Mouse (Mus musculus) urinary bladder, adult 18-20 months (tissue): ENCODE data around the gene Fam50b.

Source experiments
- DNase-seq, 2 experiments: peaks; one replicate each; pipeline ENCODE4 v3.0.0; 2022; ENCODE audit warnings: low spot score in 2 of 2, mixed read lengths in 2 of 2

Gene Fam50b

DNA sequence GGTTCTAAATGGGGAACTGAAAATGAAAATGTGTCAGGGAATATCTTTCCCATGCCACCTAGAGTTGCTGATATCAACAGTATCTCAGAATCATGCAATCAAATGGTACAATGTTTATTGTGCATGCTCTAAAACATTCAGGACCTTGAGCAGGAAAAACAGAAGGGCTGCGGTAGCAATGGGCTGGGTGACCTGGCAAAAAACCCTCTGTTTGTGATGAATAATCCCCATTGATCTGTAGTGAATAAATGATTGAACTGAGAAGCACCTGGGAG lies 4.0 kb downstream of the Fam50b start:
- DNase-seq = no peak

DNA sequence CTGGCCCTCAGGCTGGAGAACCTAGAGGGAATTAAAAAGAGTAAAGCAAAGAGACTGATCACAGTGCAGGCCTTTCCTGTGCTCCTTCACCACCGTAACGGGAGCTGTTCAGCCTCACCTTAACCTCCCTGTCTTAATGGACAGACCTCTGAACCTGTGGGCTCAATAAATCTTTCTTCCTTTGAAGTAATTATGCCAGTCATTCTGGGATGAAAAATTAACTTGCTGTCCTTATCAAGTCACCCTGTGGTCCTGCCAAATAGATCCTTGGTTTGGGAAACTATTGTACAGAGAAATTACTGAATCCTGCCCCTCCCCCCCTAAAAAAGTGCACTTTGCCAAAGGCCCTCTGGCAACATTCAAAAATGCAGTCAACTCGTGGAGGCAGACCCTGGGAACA lies 4.4 kb downstream of the Fam50b start:
- DNase-seq = no peak

DNA sequence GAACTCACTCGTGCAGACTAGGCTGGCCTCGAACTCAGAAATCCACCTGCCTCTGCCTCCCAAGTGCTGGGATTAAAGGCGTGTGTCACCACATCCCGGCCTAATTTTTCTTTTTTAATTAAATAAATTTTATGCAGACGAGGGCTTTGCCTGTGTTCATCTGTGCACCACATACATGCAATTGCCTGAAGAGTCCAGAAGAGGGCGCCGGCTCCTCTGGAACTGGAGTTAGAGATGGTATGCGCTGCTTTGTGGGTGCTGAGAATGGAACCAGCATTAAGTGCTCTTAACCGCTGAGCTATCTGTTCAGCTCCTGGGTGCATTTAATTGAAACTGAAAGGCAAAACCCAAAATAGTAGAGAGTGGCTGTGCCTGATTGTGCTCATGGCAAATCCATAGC lies 6.6 kb downstream of the Fam50b start:
- DNase-seq = no peak

DNA sequence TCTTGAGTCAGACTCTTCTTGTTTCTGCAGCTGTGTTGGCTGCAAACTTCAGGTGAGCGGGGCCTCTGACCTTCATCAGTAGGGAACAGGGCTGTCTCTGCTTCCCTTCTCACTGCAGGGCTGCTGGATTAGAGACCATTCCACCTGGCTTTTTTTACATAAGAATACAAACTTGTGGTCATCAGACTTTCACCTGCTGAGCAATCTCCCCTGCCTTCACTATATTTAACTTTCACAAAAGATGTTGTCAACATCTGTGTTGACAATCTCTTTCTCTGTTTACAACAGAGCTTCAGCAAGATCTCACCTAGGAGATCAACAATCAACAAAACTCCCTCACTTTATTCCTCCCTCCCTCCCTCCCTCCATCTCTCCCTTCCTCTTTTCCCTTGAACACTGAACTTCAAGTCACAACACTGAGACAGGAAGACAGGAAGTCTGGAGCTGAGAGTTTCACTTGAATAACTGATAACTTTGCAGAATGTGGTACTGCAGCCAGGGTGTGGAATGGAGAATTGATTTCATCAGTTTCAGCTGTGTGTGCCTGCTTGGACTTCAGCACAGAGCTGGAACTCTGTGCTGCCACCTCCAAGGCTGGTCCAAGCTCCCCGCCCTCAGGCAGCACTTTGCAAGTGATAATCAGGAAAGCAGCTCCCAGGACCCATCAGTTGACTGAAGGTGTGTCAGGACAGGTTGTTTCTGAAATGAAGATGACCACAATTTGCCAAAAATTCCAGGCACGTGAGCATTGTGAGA lies 7.3 kb downstream of the Fam50b start:
- DNase-seq = no peak

DNA sequence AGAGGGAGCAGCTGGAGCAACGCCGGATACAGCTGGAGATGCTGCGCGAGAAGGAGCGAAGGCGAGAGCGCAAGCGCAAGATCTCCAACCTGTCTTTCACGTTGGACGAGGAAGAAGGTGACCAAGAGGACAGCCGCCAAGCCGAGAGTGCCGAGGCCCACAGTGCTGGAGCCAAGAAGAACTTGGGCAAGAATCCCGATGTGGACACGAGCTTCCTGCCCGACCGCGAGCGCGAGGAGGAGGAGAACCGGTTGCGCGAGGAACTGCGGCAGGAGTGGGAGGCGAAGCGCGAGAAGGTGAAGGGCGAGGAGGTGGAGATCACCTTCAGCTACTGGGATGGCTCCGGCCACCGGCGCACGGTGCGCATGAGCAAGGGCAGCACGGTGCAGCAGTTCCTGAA lies 12.2 kb downstream of the Fam50b start:
- DNase-seq = no peak

DNA sequence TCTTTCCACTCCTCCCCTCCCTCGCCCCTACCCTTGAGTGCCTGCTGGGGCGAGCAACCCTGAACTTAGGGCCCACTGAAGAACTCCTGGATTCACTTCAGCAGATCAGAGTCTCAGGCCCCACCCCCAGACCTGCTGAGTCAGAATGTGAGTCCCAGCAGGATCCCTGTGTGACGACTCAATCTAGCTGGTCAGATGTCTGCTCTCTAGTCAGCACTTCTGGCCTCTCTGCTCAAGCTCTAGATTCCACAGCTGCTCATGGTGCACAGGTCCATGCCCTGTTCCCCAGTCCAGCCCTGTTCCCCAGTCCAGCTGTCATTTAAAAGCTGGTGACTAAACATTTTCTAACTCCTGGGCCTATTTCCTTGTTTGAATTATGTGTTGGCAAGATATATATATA lies 13.9 kb downstream of the Fam50b start:
- no peak for DNase-seq

DNA sequence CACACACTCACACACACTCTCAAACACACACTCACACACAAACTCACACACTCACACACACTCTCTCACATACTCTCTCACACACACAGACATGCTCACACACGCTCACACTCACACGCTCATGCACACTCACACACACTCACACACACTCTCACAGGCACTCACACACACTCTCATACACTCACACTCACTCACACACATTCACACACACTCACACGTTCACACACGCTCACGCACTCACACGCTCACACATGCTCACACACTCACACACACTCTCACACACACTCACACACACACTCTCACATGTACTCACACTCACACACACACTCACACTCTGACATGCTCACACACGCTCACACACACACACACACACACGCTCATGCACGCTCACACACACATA lies 24.6 kb downstream of the Fam50b start:
- no peak for DNase-seq

DNA sequence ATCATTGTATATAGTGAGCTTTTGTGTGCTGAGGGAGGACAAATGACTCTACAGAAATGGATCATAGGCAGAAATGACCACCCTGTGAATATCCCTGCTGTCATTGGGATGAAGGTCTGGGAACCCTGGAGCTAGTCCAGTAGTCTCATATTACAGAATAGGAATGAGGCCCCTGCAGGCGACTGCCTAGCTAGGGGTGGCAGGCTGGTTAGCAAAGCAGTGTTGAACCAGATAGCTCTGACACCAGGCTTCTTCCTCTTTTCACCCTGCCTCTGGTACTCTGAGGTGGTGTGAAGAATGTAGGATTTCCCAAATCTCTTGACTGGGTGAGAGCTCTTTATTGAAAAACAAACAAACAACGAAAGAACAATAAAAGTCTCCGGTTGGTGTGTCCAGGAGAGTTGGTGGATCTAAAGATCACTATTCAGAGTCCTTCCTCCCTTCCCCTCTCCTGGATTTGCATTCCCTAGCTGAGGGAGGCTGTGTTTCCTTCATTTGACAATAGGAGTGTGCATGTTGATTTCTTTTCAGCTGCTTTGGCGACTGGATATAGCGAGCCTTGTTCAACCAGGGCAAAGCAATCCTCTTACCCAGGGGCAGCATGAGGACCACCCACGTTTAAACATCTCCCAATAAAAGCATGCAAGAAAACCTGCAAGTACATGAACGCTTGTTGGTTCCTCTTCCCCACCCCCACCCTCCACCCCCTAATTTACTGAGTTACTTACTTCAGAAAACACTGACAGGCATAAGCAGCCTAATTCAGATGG lies 26.1 kb downstream of the Fam50b start:
- no peak for DNase-seq

DNA sequence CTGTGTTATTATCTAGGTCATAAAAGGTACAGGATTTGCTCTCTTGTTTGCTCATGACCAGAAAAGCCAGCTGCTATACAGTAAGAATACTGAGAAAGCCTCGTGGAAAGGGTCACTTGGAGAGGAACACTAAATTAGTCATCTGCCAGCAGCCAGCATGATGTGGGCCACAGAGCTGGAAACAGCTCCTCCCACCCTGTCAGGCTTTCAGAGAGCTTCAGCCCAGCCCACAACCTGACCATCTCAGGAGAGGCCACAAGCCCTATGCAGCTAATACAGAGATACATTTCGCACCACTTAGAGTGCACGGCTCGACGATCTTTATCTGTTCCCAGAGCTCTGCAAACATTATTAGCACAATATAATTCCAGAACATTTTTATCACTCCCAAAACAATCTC lies 27.5 kb downstream of the Fam50b start:
- no peak for DNase-seq

DNA sequence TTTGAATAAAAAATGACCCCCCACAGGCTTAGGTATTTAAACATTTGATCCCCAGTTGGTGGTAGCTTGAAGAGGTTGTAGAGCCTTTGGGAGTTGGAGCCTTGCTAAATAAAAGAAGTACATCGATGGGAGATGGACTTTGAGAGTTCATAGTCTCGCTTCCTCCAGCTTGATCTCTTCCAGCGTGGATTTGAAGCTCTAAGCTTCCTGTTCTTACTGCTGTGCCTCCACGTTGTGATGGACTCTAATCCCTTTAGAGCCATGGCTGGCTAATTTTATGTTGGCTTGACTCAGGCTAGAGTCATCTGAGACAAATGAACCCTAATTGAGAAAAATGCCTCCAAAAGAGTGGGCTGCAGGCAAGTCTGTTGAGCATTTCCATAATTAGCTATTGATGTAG lies 28.2 kb downstream of the Fam50b start:
- DNase-seq = no peak

DNA sequence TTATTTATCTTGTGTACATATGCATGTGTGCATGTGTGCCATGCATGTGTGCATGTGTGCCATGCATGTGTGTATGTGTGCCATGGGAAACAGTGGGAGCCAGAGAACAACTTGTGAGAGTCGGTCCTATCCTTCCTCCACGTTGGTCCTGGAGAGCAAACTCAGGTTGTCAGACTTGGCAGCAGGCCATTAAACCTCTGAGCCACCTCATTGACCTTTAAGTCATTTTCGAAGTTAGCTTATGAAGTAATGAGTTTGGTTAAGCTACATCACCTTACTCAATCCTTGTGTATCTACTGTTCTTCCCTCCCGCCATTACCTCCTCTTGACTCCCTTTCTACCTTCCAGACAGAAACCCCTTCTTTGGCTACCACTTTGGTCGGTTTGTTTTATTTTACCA lies 30.6 kb downstream of the Fam50b start:
- DNase-seq = no peak

DNA sequence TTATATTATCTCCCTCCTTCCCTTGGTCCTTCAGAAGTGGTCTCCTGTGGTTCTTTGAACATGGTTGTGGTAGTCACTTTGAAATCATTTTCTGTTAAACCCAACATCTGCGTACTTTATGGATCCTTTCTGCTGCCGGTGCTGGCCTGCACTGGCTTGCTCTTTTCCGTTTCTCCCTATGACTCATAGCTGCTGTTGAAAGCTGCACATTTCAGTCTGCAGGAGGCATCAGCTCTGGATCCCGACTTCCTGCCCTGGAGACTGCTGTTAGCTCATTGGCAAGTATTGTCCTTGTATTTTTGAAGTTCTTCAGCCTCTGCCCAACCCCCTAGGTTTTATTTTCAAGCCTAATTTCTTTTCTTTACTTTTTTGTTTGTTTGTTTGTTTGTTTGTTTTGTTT lies 31.9 kb downstream of the Fam50b start:
- peak; percentile 21 to 31 for DNase-seq

DNA sequence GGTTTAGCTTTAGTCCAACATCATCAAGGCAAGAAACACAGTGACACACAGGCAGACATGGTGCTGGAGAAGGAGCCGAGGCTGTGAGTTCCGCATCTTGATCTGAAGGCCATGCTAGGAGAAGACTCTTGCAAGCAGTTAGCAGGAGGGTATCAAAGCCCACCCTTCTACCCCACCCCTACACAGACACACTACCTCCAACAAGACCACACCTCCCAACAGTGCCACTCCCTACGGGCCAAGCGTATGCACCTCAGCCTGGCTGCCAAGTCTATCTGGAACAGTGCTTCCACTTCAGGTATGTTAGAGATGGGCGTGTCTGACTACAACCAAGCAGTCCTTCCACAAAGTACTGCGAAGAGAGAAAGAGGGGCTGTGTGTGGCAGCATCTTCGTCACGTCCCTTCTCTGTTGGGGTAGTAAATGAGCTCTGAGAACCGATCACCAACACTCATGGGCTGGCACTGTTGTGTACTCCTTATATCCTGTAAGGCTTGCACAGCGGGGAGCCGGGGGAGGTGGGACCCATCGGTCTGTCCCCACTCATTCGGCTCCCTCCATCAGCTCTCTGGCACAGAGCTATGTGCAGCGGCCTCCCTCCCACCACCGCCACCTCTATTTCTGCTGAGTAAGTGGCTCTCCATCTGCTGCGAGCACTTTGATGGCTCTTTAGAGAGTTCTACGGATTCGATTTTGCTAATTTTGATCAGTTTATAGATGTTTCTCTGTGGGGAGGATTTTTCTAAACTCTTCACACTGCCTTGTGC lies 33.1 kb downstream of the Fam50b start:
- DNase-seq = no peak

DNA sequence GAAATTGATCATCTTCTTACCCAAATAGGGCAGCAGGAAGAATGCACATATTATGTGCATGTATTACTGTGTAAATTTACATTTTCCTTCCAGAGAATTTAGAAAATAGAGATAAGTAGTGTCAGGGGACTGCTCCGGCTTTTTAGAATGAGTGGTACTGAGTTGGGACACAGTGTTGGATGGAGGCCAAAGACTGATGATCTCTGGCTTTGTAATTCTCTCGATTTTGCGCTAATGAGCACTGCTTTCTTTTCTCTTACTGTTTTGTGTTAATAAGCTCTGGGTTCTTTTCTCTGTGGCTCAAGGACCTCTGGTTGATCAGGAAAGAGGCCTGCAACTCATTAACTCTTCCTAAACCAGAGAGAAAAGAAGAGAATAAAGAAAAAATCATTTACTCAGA lies 42.1 kb downstream of the Fam50b start:
- DNase-seq = no peak

DNA sequence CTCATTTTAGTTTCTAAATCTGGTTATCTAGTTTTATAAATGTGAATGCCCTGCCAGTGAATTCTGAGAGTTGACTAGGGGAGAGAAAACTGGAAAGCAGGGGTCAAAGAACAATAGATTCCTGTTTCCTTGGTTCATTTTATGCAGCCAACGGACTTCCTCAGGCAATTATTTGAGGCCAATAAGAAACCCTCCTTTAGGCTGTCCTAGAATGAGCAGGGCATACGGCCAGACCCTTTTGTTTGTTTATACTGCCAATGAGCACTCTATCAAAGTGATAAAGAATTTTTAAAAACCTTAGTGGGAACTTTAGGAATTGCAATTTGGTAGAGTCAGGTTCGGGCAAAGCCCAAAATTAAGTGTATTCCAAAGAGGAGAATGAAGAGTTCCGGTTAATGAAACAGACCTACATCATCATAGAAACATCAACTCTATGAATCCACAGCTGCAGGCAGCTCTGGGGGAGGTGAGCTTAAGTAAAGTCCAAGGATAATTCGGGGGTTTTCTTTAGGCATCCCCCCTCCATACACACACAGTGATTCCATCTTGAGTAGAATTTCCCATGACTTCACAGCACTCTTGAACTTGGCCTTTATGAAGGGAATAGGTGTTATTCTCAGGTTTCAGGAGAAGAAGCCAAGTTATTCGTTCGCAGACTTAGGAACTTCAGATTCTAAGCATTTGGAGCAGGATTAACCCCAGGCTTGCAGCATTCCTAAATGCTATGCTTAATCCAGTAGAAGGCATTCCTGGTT lies 46.4 kb downstream of the Fam50b start:
- DNase-seq = no peak

DNA sequence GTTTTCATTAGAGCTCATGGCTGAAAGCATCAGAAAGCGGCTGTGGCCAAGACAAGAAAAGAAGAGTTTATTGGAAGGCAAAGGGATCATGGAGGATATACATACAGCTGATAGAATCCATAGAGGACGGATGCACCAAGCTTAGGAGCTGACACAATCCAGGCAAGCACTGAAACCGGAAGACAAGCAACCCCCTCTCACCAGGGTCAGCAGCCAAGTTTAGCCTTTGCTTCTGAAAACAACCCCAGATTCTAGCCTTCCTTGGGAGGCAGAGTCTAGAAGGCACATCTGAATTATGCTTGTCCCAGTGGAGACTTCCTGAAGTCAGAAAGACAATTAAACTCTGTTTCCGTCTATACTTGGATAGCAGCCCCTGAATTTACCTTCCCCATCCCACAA lies 47.0 kb downstream of the Fam50b start:
- no peak for DNase-seq

DNA sequence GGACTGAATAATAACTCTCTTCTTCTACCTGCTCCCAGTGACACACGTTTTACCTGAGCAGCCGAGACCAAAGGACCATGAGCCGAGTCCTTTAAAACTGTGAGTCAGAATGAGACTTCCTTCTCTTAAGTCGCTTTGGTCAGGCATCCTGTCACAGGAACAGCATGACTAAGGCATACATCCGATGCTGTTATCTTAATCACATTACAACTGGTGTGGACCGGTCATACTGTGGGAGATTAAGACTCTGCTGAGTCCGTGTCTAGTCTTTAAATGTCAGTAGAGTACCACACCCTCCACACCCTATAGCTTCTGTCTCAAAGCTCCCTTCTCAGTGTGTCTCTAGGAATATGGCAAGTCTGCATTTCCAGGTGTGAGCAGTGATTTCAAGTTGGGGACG lies 50.2 kb downstream of the Fam50b start:
- no peak for DNase-seq

DNA sequence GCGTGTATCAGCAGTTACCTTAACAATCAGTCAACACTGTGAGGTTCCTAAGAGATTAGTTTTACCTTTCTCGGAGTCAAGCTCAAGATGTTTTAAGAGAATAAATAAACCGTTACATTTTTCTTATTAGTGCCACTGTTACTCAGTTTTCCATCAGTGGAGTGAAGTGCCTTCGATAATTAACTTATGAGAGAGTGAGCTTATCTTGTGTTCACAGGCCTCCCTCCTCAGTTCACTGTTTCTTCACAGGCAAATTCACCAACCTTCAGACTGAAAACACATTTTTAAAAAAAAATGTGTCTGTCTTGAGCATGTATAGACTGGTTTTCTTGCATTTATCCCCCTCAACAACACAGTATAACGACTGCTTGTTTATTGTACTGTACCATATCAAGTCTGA lies 52.0 kb downstream of the Fam50b start:
- DNase-seq = no peak

DNA sequence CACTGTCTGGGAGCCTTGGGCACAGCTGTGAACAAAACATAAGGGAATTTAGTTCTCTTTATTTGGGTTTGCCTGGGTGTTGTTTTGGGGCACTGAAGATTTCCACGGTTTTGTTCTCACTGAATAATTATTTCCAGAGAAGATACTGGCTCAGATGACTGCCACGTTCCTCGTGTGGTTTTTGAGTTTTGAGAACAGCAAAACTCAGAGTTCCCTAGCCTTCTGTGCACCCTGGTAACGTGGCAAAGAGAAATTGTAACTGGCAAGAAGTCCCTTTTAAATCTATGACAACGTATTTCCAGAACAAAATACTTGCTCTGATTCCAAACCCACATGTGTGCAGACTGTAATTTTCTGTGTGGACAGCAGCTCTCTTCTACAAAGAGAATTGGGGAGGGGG lies 52.9 kb downstream of the Fam50b start:
- DNase-seq = no peak

DNA sequence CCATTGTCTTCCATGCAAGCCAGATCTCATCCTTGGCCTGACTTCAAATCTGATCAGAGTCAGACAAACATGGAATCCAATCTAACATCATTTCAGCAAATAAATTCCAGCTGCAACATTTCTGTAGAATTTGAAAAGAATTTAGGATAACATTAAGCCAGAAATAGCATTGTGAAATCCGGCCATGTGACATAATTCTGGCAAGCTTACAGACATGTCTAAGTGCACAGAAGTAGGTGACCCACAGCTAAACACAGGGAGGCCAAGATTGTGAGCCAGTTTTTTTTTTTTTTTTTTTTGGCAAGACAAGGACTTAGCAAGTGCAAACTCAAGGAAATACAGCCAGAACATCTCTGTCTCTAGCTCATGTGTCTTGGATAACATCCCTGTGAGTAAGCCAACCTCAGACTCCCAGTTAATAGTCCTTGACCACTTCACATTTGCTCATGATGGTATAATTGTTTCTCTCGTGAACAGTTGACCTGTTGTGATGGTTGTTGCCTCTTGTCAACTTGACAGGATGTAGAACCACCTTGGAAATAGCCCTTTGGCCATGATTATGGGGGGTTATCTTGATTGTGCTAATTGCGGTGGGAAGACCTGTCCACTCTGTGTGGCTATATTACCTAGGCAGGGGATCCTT lies 54.6 kb downstream of the Fam50b start:
- DNase-seq = peak in 1 of 2 experiments; percentile 25

DNA sequence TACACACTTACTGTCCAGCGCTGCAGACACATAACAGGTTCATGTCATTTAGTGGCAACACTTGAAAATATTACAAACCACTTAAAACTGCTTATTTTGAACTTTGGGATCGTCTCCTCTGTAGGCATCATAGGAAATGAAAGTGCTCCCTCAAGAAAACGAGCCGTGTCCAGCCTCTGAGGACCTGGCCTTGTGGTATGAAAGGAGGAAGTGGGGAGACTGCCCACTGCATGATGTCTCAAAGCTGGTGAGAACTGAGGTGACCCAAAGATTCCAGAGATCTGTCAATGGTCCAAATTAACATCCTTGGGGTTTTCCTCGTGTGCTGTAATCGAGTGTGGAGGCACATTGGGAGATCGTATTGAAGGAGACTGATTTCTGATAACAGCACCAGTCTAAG lies 58.4 kb downstream of the Fam50b start:
- DNase-seq = no peak

DNA sequence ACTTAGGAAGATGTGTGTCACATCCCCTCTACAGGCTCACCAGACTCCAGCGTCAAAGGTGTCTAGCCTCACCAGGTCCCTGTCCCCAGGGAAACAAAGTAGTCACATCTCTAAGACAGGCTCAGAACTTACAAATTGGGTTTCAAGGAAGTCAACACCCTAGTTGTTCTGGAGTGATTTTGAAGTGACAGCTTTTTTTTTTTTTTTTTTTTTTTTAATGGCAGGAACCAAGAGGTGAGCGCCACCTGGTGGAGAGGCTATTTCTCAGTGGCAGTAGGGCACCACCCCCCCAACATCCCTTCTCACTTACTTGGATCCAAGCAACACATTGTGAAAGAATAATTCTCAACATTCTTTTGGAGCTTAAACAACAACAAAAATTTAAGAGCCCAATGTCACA lies 59.2 kb downstream of the Fam50b start:
- peak; percentile 18 to 43 for DNase-seq
